Mouse (Mus musculus) embryonic facial prominence, embryonic 11.5 days (tissue): ENCODE results near the gene Sh3d21. TPM values are rescaled to one million over a fixed set of nuclear protein-coding genes. Genes with fewer than 3 reads are reported as not detected.
"Not testable (repeated sequence)": the region's sequence is repeated elsewhere in the genome, so short reads cannot be mapped to it uniquely, and the experiment has no call there.

Experiments
- ATAC-seq: fragments of 200-750 bp; cut with Nextera tagmentation; replicated peaks from 2 replicates; pipeline ENCODE4 v1.8.0; 2017; ENCODE audit warnings: low read depth; ENCODE audit not compliant: insufficient number of reproducible peaks, low FRiP score, low TSS enrichment
- DNase-seq: peaks from one replicate; pipeline ENCODE4 v3.0.0-alpha.2; 2015; ENCODE audit warnings: low spot score
- H3K27ac ChIP-seq: fragments of 300-500 bp; sonication (generic); replicated peaks from 2 replicates; pipeline ENCODE4 v1.5.1; 2014; ENCODE audit warnings: mild to moderate bottlenecking, low read depth, low read length, control low read depth
- H3K27me3 ChIP-seq: fragments of 300-500 bp; sonication (generic); 2 replicates; pipeline ENCODE4 v1.6.1; 2014; ENCODE audit warnings: mild to moderate bottlenecking, low read length, moderate library complexity, mixed read lengths; ENCODE audit not compliant: control insufficient read depth, insufficient read depth
- H3K36me3 ChIP-seq: fragments of 300-500 bp; sonication (generic); replicated peaks from 2 replicates; pipeline ENCODE4 v1.6.1; 2014; ENCODE audit warnings: low read depth, mild to moderate bottlenecking, low read length, moderate library complexity, mixed read lengths; ENCODE audit not compliant: control insufficient read depth, insufficient read depth
- H3K4me1 ChIP-seq: fragments of 300-500 bp; sonication (generic); 2 replicates; pipeline ENCODE4 v1.6.1; 2014; ENCODE audit warnings: low read length, mixed read lengths; ENCODE audit not compliant: control insufficient read depth, insufficient read depth
- H3K4me2 ChIP-seq: fragments of 300-500 bp; sonication (generic); 2 replicates; pipeline ENCODE4 v1.6.1; 2014; ENCODE audit warnings: low read depth, mild to moderate bottlenecking, control low read depth, low read length, moderate library complexity
- H3K4me3 ChIP-seq: fragments of 300-500 bp; sonication (generic); 2 replicates; pipeline ENCODE4 v1.5.1; 2014; ENCODE audit warnings: low read depth, low read length, control low read depth
- H3K9ac ChIP-seq: fragments of 300-500 bp; sonication (generic); replicated peaks from 2 replicates; pipeline ENCODE4 v1.6.1; 2014; ENCODE audit warnings: mild to moderate bottlenecking, control low read depth, low read length
- H3K9me3 ChIP-seq: fragments of 300-500 bp; sonication (generic); replicated peaks from 2 replicates; pipeline ENCODE4 v1.6.1; 2016; ENCODE audit warnings: mild to moderate bottlenecking, low read length, inconsistent platforms, mixed read lengths; ENCODE audit not compliant: control insufficient read depth
- WGBS: fragments of 180-500 bp; shearing (Covaris S2); extraction: QIAGEN DNeasy Blood & Tissue Kit; methylation state at CpG from one replicate; pipeline ENCODE4 v1.1.7; 2014; 5-methylcytosine and 5-hydroxymethylcytosine counted together
- polyA plus RNA-seq: library from polyadenylated mRNA; unstranded; fragments of >200 nt; fragmentation: Nextera tagmentation; extraction: Ambion mirVana; gene quantifications from 2 replicates; pipeline ENCODE4 v1.2.1, GENCODE M21; 2014

Gene Sh3d21
- polyA plus RNA-seq, 1 experiment from 2014 or later, result 5.0 TPM

DNA sequence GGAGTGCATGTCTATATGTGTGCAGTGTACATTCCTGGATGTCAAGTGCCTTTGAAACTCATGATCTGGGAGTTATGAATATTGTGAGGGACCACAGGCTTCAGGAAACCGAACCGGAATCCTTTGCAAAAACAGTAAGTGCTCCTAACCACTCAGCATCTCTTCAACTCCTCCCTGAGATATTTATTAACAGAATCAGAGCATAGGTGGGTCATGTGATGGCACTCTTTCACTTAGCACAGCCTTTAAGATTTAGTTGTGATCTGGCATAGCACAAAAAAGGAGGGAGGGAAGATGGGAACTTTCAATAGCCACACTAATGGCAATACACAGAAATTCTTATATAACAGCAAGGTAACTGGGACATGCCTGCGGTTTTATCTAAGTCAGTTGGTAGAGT, 23.8 kb upstream of the Sh3d21 start:
- Histone ChIP-seq H3K9ac (no peak overlapping the region), H3K36me3 (no peaks in the 10 kb centered on the region; the same call in 1 of the 2 replicates), H3K4me3 (no peak overlapping the region), H3K27ac (no peak overlapping the region), H3K27me3 (no peaks in the 10 kb centered on the region), H3K4me2 (no peak overlapping the region), H3K9me3 (no peaks in the 10 kb centered on the region), H3K4me1 (no peaks in the 10 kb centered on the region)
- ATAC-seq (no peak), DNase-seq (no peak)
- 98% methylated on average over 3 of the region's 3 CpGs for WGBS

DNA sequence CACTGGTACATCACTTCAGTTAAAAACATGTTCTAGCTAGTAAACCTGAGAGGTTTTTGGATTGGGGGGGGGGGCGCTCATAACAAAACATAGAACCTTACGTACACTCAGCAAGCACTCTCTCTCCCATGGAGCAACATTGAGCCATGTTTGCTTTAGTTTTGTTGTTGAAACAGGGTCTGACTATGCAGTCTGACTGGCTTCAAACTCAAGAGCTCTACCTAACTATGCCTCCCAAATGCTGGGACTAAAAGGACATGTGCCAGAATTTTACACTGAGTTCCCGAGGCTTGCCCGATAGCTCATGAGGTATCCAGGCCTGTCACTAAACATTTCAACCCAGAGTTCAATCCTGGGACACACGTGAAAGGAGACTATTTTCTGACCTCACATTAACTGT, 19.7 kb upstream of the Sh3d21 start:
- Histone ChIP-seq H3K9ac (no peak overlapping the region), H3K9me3 (no peaks in the 10 kb centered on the region), H3K4me2 (no peak overlapping the region), H3K27ac (no peak overlapping the region), H3K27me3 (no peaks in the 10 kb centered on the region), H3K4me3 (no peak overlapping the region), H3K36me3 (no peaks in the 10 kb centered on the region; the same call in 1 of the 2 replicates), H3K4me1 (no peaks in the 10 kb centered on the region)
- 85% methylated on average over 5 of the region's 5 CpGs for WGBS
- ATAC-seq (no peak), DNase-seq (no peak)

DNA sequence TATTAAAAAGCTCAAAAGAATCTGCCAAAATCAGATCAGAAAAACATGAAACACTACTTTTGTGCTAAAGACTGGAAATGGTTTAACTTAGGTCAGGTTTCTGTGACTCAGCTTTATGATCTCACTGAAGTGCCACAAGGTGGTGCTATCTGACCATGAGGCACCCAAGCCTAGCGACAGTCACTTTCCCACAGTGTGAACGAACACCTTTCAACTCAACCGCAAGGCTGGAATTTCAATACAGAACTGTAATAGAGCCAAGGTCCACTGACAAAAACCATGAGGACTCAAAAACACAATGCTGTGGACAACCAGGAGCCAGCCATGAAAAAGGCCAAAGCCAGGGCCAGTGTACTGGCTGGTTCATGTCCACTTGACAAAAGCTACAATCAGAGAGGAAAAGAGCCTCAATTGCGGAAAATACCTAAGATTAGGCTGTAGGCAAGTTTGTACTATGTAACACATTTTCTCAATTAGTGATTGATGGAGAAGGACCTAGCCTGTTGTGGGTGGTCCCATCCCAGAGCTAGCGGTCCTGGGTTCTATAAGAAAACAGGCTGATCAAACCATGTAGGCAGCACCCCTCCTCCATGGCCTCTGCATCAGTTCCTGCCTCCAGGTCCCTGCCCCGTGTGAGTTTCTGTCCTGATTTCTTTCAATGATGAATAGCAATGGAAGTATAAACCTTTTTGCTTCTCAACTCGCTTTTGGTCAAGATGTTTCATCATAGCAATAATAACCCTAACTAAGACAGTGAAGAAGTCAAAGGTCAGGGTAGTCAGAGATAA, 18.1 kb upstream of the Sh3d21 start:
- Histone ChIP-seq H3K9me3 (no peaks in the 10 kb centered on the region), H3K4me3 (no peak overlapping the region), H3K36me3 (peaks cover 7% of the 10 kb centered on the region), H3K27ac (no peak overlapping the region), H3K4me2 (no peak overlapping the region), H3K27me3 (no peaks in the 10 kb centered on the region), H3K9ac (no peak overlapping the region), H3K4me1 (no peaks in the 10 kb centered on the region)
- 71% methylated on average over 7 of the region's 7 CpGs for WGBS
- ATAC-seq, result no peak; the same call in 1 of the 2 replicates
- DNase-seq, result peak; percentile 66

GRCm38 (mm10) chr4:126175980-126176379, 12.7 kb upstream of the Sh3d21 start:
- peaks cover 11% of the 10 kb centered on the region for H3K36me3 ChIP-seq
- DNase-seq, H3K9ac ChIP-seq, ATAC-seq, H3K27ac ChIP-seq, H3K4me3 ChIP-seq, H3K4me2 ChIP-seq, H3K27me3 ChIP-seq, H3K9me3 ChIP-seq, H3K4me1 ChIP-seq: not testable (repeated sequence)
- WGBS, result 91% methylated on average over 7 of the region's 7 CpGs

DNA sequence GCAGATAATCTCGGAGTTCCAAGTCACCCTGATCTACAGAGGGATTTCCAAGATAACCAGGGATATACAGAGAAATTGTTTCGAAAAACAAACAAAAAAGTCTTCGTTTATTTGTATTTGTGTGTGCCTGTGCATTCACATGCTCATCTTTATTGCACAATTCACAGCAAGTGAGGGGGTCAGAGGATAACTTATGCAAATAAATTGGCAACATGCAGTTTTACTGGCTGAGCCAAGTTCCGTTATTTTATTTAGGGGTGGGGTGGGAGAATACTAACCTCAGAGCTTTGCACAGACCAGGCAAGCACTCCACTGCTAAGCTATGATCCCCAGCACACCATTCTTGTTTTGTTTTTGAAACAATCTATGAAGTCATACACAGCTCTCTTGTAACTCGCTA, 10.5 kb upstream of the Sh3d21 start:
- 91% methylated on average over 5 of the region's 5 CpGs for WGBS

GRCm38 (mm10) chr4:126170737-126171136, 7.4 kb upstream of the Sh3d21 start:
- not testable (repeated sequence) for H3K4me3 ChIP-seq, H3K4me1 ChIP-seq, DNase-seq, H3K27me3 ChIP-seq, H3K27ac ChIP-seq, H3K9ac ChIP-seq, ATAC-seq, H3K4me2 ChIP-seq, H3K9me3 ChIP-seq
- 97% methylated on average over 5 of the region's 5 CpGs for WGBS
- H3K36me3 ChIP-seq, result peaks cover 19% of the 10 kb centered on the region

More for the DNA sequence above, 10.5 kb upstream of the Sh3d21 start:
- no peaks in the 10 kb centered on the region for H3K4me1 ChIP-seq
- H3K27me3 ChIP-seq, result no peaks in the 10 kb centered on the region
- ATAC-seq, result no peak
- H3K27ac ChIP-seq, result no peak overlapping the region
- H3K4me3 ChIP-seq, result no peak overlapping the region
- H3K9me3 ChIP-seq, result no peaks in the 10 kb centered on the region
- H3K9ac ChIP-seq, result no peak overlapping the region
- no peak overlapping the region for H3K4me2 ChIP-seq
- peaks cover 21% of the 10 kb centered on the region for H3K36me3 ChIP-seq
- DNase-seq, result no peak

GRCm38 (mm10) chr4:126168851-126169250, 5.6 kb upstream of the Sh3d21 start:
- no peaks in the 10 kb centered on the region for H3K4me1 ChIP-seq
- no peak for ATAC-seq
- no peaks in the 10 kb centered on the region for H3K27me3 ChIP-seq
- peaks cover 19% of the 10 kb centered on the region for H3K36me3 ChIP-seq
- DNase-seq, result no peak
- H3K9ac ChIP-seq, result no peak overlapping the region
- no peaks in the 10 kb centered on the region for H3K9me3 ChIP-seq
- no peak overlapping the region for H3K4me3 ChIP-seq
- H3K4me2 ChIP-seq, result no peak overlapping the region
- no peak overlapping the region for H3K27ac ChIP-seq
- WGBS, result 93% methylated on average over 6 of the region's 6 CpGs

DNA sequence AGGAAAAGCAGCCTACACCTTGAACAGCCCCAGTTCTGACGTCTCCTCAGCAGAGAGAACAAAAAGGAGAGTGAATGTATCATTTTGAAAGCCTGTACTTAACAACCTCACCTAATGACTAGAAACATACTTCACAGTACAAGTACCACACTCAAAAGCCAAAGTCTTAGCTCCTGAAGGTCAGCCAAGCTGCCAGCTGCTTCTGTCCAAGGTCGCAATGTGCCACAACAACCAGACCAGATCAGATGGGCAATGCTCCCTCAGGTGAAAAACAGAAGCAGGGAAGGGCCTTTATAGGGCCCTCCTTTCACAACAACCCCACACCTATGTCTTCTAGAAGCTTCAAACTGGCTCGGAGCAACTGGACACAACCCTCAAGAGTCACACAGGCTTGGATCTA, 2.8 kb upstream of the Sh3d21 start:
- ATAC-seq (no peak), DNase-seq (no peak)
- H3K27me3 ChIP-seq, result no peaks in the 10 kb centered on the region
- H3K36me3 ChIP-seq, result peaks cover 15% of the 10 kb centered on the region
- H3K9me3 ChIP-seq, result no peaks in the 10 kb centered on the region
- no peak overlapping the region for H3K4me2 ChIP-seq
- H3K4me3 ChIP-seq, result no peak overlapping the region
- no peak overlapping the region for H3K9ac ChIP-seq
- WGBS, result 77% methylated on average over 3 of the region's 3 CpGs
- H3K27ac ChIP-seq, result no peak overlapping the region
- no peaks in the 10 kb centered on the region; the same call in 1 of the 2 replicates for H3K4me1 ChIP-seq
